Mouse (Mus musculus): ENCODE results near the gene Abca7.

The Abca7 gene

DNA sequence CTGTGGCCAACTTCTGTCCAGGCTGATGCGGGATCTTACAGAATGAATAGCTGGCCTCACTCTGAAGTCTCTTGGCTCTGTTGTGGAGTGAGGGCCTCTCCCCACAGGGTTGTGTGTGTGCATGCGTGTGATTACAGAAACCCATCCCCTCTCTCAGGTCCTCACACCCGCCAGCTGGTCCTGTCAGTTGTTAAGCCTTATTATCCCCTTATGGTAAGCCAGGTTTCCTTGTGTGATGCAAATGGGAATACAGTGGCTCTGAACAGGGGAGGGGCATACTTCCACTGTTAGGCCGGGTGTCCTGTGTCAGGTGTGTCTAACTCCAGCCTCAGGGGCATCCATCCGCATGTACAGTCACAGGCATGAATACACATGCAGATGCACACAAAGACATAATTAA lies 49.5 kb downstream of the Abca7 start:
- DNase-seq (ENCODE audit: low read depth, low spot score) = peak; percentile 75

- no peak for DNase-seq (ENCODE audit: low read depth, low spot score)
Observed at GRCm38 (mm10) chr10:80047041-80047565, 50.8 kb downstream of the Abca7 start, which contains the start of gene Gpx4. Gene Gpx4 (plus strand): TSS chr10:80047166.

GRCm38 (mm10) chr10:80048396-80048795 lies 52.1 kb downstream of the Abca7 start:
- peak; percentile 86 for DNase-seq (ENCODE audit: low read depth, low spot score)

- DNase-seq (ENCODE audit: low read depth, low spot score) = no peak
Observed at GRCm38 (mm10) chr10:80048834-80049233, 52.5 kb downstream of the Abca7 start.

DNA sequence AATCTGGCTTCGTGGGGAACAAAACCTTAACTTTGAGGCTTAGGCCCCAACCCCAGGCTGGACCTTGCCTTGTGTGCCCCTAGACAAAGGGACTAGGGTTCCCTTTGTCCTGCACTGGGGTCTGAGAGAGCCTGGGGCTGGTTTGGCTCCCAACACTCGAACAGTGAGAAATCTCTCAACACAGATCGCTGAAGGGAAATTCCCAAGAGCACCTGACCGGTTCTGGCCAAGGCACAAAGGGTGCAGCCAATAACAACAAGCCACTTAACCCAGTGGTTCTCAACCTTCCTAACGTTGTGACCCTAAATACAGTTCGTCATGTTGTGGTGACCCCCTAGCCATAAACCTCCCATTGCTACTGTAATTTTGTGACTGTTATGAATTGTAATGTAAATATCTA lies 54.0 kb downstream of the Abca7 start:
- DNase-seq (ENCODE audit: low read depth, low spot score) = no peak

DNA sequence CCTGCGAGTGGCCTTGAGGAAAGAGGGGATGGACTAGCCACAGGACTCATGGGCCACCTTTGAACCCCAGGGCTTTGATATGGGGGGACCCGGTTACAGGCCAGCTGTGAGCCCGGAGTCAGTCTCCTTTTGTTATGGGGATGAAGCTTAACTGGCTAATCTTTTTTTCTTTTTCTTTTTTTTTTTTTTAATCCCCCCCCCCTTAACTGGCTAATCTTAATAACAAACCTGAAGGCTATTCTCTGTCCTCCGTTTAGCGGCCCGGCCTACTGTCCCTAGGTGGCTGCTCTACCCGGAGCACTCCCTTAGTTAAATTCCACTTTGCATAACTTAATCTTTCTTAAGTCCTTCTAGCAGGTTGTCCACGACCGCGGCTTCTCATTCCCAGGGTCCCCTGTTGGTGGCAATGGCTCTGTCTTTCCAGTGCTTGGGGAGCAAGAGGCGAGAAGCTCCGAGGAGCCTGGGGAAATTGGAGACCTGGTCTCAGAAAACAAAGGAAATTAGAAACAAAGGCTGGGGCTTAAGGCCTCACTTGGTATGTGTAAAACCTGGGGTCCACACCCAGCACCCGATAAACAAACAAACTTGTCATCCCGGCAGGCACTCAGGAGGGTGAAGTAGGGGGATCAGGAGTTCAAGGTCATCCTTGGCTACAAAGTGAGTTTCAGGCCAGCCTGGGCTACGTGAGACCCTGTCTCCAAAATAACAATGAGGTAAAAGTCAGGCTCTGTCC lies 54.8 kb downstream of the Abca7 start:
- DNase-seq (ENCODE audit: low read depth, low spot score) = no peak

GRCm38 (mm10) chr10:80051618-80052373 lies 55.5 kb downstream of the Abca7 start:
- DNase-seq (ENCODE audit: low read depth, low spot score) = no peak

- no peak for DNase-seq (ENCODE audit: low read depth, low spot score)
Observed at GRCm38 (mm10) chr10:80052374-80052764, 56.1 kb downstream of the Abca7 start.

DNA sequence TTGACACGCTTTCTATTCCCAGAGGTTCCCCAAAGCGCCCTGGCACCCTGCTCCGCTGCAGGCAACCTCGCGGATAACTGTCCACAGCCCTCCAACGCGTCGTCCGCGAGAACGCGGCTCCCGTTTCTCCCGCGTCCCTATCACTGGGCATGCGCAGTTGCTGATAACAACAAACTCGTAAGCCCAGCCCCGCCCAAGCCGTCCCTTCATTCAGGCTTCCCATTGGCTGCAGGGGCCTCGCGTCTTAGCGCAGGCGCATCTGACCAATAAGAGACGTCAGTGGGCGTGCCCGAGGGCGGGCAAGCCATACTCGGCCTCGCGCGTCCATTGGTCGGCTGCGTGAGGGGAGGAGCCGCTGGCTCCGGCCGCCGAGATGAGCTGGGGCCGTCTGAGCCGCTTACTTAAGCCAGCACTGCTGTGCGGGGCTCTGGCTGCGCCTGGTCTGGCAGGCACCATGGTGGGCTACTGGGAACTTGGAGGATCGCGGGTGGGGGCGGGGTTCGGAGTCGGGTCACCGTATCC lies 57.0 kb downstream of the Abca7 start:
- DNase-seq (ENCODE audit: low read depth, low spot score) = peak; percentile 100

- peak; percentile 74 for DNase-seq (ENCODE audit: low read depth, low spot score)
Observed at GRCm38 (mm10) chr10:80053831-80054815, 57.8 kb downstream of the Abca7 start.

GRCm38 (mm10) chr10:80054911-80055310 lies 58.6 kb downstream of the Abca7 start:
- DNase-seq (ENCODE audit: low read depth, low spot score) = peak; percentile 44

DNA sequence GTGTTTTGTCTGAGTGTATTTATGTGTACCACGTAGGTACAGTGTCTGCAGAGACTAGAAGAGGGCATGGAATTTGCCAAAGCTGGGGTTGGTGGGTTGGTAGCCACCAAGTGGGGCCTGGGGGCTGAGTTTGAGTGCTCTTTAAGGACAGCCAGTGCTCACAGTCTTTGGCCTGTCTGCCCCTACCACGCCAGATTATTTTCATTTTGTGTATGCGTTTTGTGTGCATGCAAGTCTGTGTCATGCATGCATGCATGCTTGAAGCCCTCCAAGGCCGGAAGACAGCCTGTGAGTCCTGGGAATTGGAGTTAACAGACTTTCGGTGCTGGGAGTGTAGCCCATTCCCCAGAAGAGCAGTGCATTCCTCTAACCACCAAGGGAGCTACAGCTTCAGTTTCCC lies 59.1 kb downstream of the Abca7 start:
- DNase-seq (ENCODE audit: low read depth, low spot score) = no peak

GRCm38 (mm10) chr10:80055891-80056290 lies 59.6 kb downstream of the Abca7 start:
- no peak for DNase-seq (ENCODE audit: low read depth, low spot score)

GRCm38 (mm10) chr10:80056506-80056905 lies 60.2 kb downstream of the Abca7 start:
- no peak for DNase-seq (ENCODE audit: low read depth, low spot score)

DNA sequence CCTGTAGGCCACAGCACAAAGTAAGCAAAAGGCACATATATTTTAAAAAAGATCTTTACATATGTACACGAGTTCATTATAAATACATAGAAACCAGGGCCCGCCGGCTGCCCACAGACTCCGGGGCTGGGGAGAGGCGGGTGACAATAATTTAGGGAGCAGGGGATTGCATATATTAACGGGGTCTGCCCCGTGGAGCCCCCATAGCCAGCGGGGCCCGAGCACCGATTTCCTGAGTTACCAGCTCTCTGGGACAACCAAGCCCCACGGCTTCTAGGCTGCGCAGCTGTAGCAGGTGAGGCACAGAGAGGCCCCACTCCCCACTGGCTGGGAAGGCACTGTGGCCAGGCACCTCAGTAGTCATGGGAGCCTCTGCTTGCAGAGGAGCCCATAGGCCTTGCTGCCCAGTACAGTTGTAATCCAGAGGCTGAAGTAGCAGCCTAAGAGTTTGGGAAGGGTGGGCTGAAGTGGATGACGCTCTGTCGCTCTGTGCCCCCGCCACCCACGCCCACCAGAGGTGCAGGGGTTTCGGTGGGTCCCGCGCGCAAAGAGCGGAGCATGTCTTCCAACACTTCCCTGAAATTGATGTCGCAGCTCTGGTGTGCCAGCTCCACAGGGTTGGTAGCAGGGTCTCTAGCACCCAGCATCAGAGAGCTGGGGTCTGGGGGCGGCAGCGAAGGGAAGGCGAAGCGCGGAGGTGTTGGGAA lies 60.8 kb downstream of the Abca7 start:
- DNase-seq (ENCODE audit: low read depth, low spot score) = no peak

GRCm38 (mm10) chr10:80057683-80058326 lies 61.5 kb downstream of the Abca7 start:
- no peak for DNase-seq (ENCODE audit: low read depth, low spot score)

- peak; percentile 43 for DNase-seq (ENCODE audit: low read depth, low spot score)
Observed at GRCm38 (mm10) chr10:80063104-80063503, 66.8 kb downstream of the Abca7 start.

GRCm38 (mm10) chr10:80063877-80064650 lies 67.8 kb downstream of the Abca7 start:
- DNase-seq (ENCODE audit: low read depth, low spot score) = no peak
